Mouse (Mus musculus): ENCODE data around the gene Hyal3.
"Not testable (repeated sequence)": the region's sequence is repeated elsewhere in the genome, so short reads cannot be mapped to it uniquely, and the experiment has no call there.

Gene Hyal3

GRCm38 (mm10) chr9:107573774-107574173 lies 6.8 kb upstream of the Hyal3 start:
- not testable (repeated sequence) for DNase-seq

GRCm38 (mm10) chr9:107575579-107576356 lies 4.8 kb upstream of the Hyal3 start:
- DNase-seq: no peak

- DNase-seq: no peak
Observed at GRCm38 (mm10) chr9:107576357-107577107, 4.1 kb upstream of the Hyal3 start, which contains the start of gene Hyal1. Gene Hyal1, plus strand, starts transcription at chr9:107576927.

- DNase-seq: no peak
Observed at GRCm38 (mm10) chr9:107577871-107578270, 2.7 kb upstream of the Hyal3 start.

GRCm38 (mm10) chr9:107578587-107578986 lies 2.0 kb upstream of the Hyal3 start, which contains the start of gene Naa80:
Gene Naa80, plus strand, starts transcription at chr9:107578887.
- DNase-seq: no peak

- DNase-seq: no peak
Observed at GRCm38 (mm10) chr9:107579023-107579900, 1.4 kb upstream of the Hyal3 start.

GRCm38 (mm10) chr9:107581584-107581983 lies 966 bp downstream of the Hyal3 start:
- DNase-seq: no peak

GRCm38 (mm10) chr9:107582509-107583062 lies 2.0 kb downstream of the Hyal3 start:
- no peak for DNase-seq

GRCm38 (mm10) chr9:107583174-107583573 lies 2.6 kb downstream of the Hyal3 start:
- DNase-seq: no peak

- no peak for DNase-seq
Observed at GRCm38 (mm10) chr9:107586504-107586903, 5.9 kb downstream of the Hyal3 start.

GRCm38 (mm10) chr9:107586974-107587832 lies 6.6 kb downstream of the Hyal3 start, which contains the start of gene Ifrd2:
Gene Ifrd2, plus strand, starts transcription at chr9:107587642.
- DNase-seq: peak; percentile 96

- DNase-seq: no peak
Observed at GRCm38 (mm10) chr9:107587833-107588639, 7.4 kb downstream of the Hyal3 start.

GRCm38 (mm10) chr9:107590058-107590772 lies 9.6 kb downstream of the Hyal3 start:
- DNase-seq: no peak

GRCm38 (mm10) chr9:107590773-107591060 lies 10.1 kb downstream of the Hyal3 start:
- no peak for DNase-seq

GRCm38 (mm10) chr9:107593101-107593976 lies 12.7 kb downstream of the Hyal3 start:
- DNase-seq: no peak

GRCm38 (mm10) chr9:107594281-107595062 lies 13.9 kb downstream of the Hyal3 start:
- no peak for DNase-seq

- DNase-seq: no peak
Observed at GRCm38 (mm10) chr9:107596619-107597569, 16.3 kb downstream of the Hyal3 start.
